Mouse (Mus musculus) c-Kit-positive CD71-positive TER-119-negative erythroid progenitor cells, embryonic 14.5 days (primary cell): ENCODE results near the gene Kif2c.
A peak's percentile ranks its signal among the peaks of the same experiment; 100 is the strongest.

Experiments used
- DNase-seq: peaks from one replicate; pipeline ENCODE4 v3.0.0-alpha.2; 2013; ENCODE audit warnings: low read depth

Gene Kif2c

DNA sequence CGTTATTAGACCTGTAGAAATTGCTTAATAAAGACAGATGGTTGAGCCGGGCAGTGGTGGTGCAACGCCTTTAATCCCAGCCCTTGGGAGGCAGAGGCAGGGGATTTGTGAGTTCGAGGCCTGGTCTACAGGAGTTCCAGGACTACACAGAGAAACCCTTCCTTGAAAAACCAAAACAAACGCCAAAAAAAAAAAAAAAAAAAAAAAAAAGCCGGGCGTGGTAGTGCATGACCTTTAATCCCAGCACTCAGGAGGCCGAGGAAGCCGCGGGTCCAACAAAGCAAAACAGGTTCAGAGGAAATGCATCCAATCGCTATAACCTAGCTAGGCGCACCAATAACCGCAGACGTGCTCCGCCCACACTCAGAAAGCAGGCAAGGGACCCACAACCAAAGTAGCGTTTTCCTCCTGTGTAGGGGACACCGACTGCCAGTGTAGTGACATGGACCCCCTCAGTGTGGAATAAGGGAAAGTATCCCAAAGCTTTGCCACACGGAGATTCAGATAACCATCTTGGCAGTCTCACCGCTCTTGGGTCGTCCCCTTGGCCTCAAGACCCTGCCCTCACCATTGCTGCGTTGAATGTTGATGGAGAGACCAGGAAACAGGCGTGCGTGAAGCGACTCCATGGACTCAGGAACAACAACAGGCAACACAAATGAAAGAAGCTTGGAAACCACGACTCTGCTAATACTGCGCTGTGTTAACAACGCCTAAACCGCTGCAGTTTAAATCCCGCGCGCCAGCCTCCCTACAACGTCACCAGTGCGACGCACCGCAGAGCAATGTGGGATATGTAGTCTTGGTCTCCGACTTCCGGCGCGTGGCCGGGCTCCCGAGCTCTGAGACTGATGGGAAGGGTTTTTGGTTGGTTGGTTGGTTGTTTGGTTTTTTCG, at the start of gene Kif2c:
TSS of gene Kif2c (minus strand) at position 777 of the 896 bp plus-strand sequence.
- DNase-seq = peak; percentile 90

- no peak for DNase-seq
Measured at GRCm38 (mm10) chr4:117231208-117231607, 48.8 kb upstream of the Kif2c start.

DNA sequence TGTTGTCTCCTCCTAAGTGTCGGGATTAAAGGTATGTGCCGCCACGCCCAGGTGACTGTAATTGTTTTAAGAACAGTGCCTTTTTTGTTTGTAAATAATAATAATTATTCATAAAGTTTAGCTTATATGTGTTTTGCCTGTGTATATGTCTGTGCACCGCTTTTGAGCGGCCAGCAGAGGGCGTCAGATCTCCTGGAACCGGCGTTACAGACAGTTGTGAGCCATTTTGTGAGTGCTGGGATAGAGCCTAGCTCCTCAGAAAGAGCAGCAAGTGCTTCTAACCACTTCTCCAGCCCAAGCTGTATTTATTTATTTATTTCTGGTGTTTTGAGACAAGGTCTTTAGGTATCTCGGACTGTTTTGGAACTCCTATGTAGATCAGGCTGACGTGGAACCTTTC, 47.9 kb upstream of the Kif2c start:
- DNase-seq = peak; percentile 25

DNA sequence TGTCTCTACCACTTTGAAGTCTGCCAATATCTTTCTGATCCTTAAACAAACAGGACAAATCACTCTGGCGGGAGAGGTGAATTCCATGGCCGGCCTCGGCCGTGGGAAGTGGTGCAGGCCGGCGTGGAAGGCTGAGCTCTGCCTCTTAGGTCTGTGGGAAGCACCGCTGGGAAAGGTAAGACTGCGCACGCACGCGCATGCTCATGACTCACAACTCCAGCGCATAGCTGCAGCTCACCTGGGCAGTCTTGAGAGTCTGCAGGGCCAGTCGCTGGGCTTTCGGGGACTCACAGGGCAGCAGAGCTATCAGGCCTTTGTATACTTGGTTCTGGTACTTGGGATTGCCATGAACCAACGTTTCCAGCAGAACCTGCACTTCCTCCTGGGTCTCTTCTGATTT, 47.2 kb upstream of the Kif2c start:
- no peak for DNase-seq

DNA sequence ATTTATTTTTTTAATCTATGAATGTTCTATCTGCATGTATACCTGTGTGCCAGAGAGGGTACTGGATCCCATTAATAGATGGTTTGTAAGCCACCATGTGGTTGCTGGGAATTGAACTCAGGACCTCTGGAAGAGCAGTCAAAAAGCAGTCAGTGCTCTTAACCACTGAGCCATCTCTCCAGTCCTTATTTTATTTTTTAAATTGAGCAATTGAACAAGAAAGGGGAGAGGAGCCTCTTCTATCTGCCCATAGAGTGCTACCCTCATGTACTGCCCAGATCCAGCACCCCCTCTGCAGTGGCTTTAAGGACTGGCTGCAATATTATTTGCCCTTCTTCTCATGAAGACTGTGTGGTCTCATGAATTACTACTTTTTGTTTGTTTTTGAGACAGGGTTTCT, 42.8 kb upstream of the Kif2c start:
- DNase-seq = no peak

- DNase-seq = no peak
Measured at GRCm38 (mm10) chr4:117224122-117224521, 41.7 kb upstream of the Kif2c start.

- DNase-seq = no peak
Measured at GRCm38 (mm10) chr4:117223001-117223400, 40.6 kb upstream of the Kif2c start.

- DNase-seq = no peak
Measured at GRCm38 (mm10) chr4:117221836-117222235, 39.4 kb upstream of the Kif2c start.

GRCm38 (mm10) chr4:117220741-117221515, 38.5 kb upstream of the Kif2c start:
- no peak for DNase-seq

DNA sequence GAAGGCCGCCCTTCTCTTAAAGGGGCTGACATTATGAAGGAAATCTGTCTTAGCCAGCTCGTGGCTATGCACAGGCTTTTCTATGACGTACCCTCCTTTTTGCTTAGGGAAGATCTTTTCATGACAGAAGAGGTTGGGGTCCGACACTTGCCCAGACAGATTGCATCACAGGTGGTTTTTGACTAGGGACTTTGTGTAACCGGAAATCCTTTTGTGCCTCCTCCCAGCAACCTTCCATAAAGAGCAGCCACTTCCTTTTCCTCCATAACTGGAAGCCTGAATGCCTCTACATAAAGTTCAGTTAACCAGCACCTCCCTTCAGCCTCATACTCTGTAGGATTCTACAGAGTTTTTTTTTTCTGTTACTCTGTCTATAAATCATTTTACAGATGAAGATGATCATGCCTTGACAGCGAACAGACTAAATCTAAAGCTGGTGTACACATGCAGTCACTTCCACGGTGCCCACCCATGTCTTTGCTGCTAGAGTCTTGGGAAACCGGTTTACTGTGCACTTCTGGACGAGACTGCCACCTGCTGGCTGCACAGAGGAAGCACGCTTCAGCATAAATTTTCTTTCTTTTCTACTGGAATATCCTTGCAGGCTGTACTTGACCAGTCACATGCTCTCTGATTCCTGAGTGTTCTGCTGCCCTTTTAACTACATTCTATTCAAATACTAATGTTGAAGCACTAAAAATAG, 36.2 kb upstream of the Kif2c start:
- peak; percentile 39 for DNase-seq

GRCm38 (mm10) chr4:117217029-117217428, 34.6 kb upstream of the Kif2c start:
- DNase-seq = no peak

- no peak for DNase-seq
Measured at GRCm38 (mm10) chr4:117214250-117214649, 31.8 kb upstream of the Kif2c start.

DNA sequence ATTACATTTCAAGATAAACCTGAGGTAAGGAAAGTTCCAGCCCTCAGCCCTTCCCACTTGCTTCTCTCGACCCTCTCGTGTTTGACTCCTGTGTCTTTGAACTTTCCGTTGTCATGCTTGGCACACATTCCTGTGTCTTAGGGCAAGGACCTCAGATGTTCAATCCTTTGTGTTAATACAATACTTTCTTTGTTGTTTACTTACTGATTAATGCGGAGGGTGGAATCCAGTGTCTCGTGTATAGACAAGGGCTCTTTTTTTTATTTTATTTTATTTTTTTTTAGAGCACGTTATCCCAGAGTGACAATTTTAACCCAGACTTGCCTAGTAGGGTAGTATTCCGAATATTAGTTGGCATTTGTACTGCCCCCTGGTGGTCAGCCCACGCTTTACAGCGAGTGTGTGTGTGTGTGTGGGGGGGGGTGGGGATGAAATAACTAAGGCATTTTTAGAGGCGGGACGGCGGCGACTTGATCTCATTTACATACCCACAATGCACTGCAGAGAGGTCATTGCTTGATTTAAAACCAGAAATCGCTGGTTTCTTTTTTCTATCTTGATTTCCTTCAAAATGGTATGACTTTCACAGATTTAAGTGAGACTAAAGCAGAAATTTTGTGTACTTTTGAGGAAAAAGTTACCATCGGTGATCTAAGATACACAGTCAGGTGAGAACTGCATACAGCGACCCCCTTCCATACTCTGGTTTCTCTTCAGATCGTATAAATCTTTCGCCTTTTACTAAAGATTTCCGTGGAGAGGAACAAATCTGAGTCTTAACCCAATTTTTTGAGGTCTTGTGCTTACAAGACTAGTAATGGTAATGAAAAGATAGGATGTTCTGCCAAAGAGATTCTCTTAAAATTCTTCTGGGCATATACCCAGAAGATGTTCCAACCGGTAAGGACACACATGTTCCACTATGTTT, 28.0 kb upstream of the Kif2c start:
- DNase-seq = peak; percentile 76

- no peak for DNase-seq
Measured at GRCm38 (mm10) chr4:117209592-117209991, 27.2 kb upstream of the Kif2c start.

GRCm38 (mm10) chr4:117202992-117203354, 20.5 kb upstream of the Kif2c start:
- no peak for DNase-seq

DNA sequence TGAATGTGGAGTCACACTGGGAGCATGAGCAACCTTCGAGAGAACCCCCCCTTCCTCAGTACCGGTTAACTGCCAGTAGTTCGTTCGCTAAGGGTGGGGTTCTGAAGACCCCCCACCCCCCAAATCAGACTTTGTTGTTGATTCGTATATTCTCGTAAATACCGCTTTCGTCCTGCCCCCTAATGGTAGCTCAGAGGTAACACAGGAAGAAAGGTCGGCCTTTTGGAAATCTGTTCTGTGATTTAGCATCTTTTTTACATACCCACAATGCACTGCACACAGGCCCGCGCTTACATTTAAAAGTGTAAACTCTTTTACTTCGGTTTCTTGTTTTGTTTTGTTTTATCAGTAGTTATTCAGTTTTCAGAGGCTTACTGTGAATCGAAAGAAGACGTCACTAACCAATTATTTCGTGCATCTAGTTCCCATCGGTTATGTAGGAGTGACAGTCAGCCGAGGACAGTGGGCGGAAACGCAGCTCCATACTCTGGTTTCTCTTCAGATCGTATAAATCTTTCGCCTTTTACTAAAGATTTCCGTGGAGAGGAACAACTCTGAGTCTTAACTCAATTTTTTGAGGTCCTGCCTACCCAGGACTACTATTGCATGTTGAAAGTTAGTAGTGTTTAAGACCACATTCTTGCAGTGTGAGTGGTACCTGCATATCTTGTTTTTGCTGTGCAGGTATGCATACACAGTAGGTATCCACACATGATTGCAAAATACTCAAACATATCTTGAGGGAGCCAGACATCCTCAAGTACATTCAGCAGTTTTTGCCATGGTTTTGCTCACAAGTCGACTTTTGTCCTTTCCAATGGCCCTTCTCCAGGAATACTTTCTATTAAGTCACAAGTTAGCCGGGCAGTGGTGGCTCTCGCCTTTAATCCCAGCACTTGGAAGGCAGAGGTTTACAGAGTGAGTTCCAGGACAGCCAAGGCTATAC, 19.9 kb upstream of the Kif2c start:
- DNase-seq = peak; percentile 62

- DNase-seq = no peak
Measured at GRCm38 (mm10) chr4:117191804-117192203, 9.4 kb upstream of the Kif2c start.

- DNase-seq = no peak
Measured at GRCm38 (mm10) chr4:117190660-117191059, 8.2 kb upstream of the Kif2c start.

DNA sequence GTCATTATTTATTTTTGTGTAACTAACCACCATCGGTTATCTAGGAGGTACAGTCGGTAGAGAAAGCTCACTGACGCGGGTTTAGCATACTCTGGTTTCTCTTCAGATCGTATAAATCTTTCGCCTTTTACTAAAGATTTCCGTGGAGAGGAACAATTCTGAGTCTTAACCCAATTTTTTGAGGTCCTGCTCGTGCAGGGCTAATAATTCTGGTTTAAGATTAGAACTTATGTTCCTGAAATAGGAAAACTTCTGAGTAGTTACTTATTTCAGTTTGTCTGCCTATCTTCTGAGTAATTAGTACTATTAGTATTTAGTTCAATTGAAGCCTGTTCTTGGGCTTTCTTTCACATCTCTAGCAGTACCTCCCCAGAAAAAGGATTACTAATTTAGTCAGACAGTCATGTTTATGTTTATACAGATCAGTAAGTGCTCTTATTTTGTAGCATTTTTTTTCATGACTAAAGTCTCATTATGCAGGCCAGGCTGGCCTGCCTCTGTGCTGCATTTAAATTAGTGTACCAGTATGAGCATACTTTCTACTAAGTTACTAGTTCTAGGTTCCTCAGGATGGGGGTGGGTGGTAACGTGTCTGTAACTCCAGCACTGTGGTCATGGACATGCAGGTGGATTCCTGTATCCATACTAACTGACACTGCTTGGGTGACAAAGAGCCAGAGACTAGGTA, 7.6 kb upstream of the Kif2c start:
- DNase-seq = peak; percentile 79

GRCm38 (mm10) chr4:117189382-117189855, 7.0 kb upstream of the Kif2c start:
- peak; percentile 84 for DNase-seq
